Mouse (Mus musculus) lung, adult 18-20 months (tissue): ENCODE data around the gene Ocrl.
A peak's percentile ranks its signal among the peaks of the same experiment; 100 is the strongest.

Source experiments
- DNase-seq, 2 experiments: peaks; one replicate each; pipeline ENCODE4 v3.0.0; 2022; ENCODE audit warnings: mixed read lengths in 2 of 2

Gene Ocrl

GRCm38 (mm10) chrX:47912306-47912792, at the start of gene Ocrl:
Gene Ocrl, plus strand, starts transcription at chrX:47912387.
- DNase-seq, result peak; percentile 58 to 60

- peak; percentile 8 to 21 for DNase-seq
Observed at GRCm38 (mm10) chrX:47880052-47880451, 32.1 kb upstream of the Ocrl start.

GRCm38 (mm10) chrX:47882813-47883212, 29.4 kb upstream of the Ocrl start:
- DNase-seq, result no peak

GRCm38 (mm10) chrX:47887401-47887800, 24.8 kb upstream of the Ocrl start:
- no peak for DNase-seq

GRCm38 (mm10) chrX:47891243-47891906, 20.8 kb upstream of the Ocrl start:
- no peak for DNase-seq

GRCm38 (mm10) chrX:47891907-47892430, 20.2 kb upstream of the Ocrl start:
- DNase-seq, result no peak

- DNase-seq, result no peak
Observed at GRCm38 (mm10) chrX:47892431-47893024, 19.7 kb upstream of the Ocrl start, which contains the start of gene Smarca1. Gene Smarca1, minus strand, starts transcription at chrX:47892974.

- DNase-seq, result peak; percentile 30 to 37
Observed at GRCm38 (mm10) chrX:47912904-47913542, 836 bp downstream of the Ocrl start.

- DNase-seq, result no peak
Observed at GRCm38 (mm10) chrX:47913543-47913938, 1.4 kb downstream of the Ocrl start.

- no peak for DNase-seq
Observed at GRCm38 (mm10) chrX:47916831-47917230, 4.6 kb downstream of the Ocrl start.

- no peak for DNase-seq
Observed at GRCm38 (mm10) chrX:47920541-47920940, 8.4 kb downstream of the Ocrl start.

- DNase-seq, result peak in 1 of 2 experiments; percentile 6
Observed at GRCm38 (mm10) chrX:47927981-47928380, 15.8 kb downstream of the Ocrl start.

- peak; percentile 41 to 57 for DNase-seq
Observed at GRCm38 (mm10) chrX:47930449-47930848, 18.3 kb downstream of the Ocrl start.

GRCm38 (mm10) chrX:47934352-47934751, 22.2 kb downstream of the Ocrl start:
- no peak for DNase-seq

- no peak for DNase-seq
Observed at GRCm38 (mm10) chrX:47936885-47937284, 24.7 kb downstream of the Ocrl start.

- no peak for DNase-seq
Observed at GRCm38 (mm10) chrX:47937740-47938139, 25.6 kb downstream of the Ocrl start.

GRCm38 (mm10) chrX:47949729-47950128, 37.5 kb downstream of the Ocrl start:
- DNase-seq, result peak; percentile 10 to 18

- DNase-seq, result no peak
Observed at GRCm38 (mm10) chrX:47962579-47962978, 50.4 kb downstream of the Ocrl start.

- peak in 1 of 2 experiments; percentile 2 for DNase-seq
Observed at GRCm38 (mm10) chrX:47970371-47970770, 58.2 kb downstream of the Ocrl start.

GRCm38 (mm10) chrX:47970864-47971263, 58.7 kb downstream of the Ocrl start:
- DNase-seq, result no peak

GRCm38 (mm10) chrX:47971366-47972128, 59.4 kb downstream of the Ocrl start:
- no peak for DNase-seq

- DNase-seq, result peak; percentile 23 to 43
Observed at GRCm38 (mm10) chrX:47976551-47976950, 64.4 kb downstream of the Ocrl start.

- DNase-seq, result no peak
Observed at GRCm38 (mm10) chrX:47977078-47977477, 64.9 kb downstream of the Ocrl start.
